9 mouse cellular contexts compared by ENCODE assay signal in genomic region chr2:93975526-93976435, GRCm38 (mm10). TPM values are rescaled to one million over a fixed set of nuclear protein-coding genes. Genes with fewer than 3 reads are reported as not detected.
DNase-seq lines count a peak whose midpoint lies in the region; ATAC-seq and TF ChIP-seq lines count a peak whose summit lies in the region.
"Had no signal": no experiment of that assay in that cellular context is flagged by ENCODE, and none has a peak within 500 bp of the region (broad histone marks: within the 10 kb centered on the region; RNA-seq: fewer than 3 reads in every experiment).

No protein-coding gene starts in this region.

- peak overlapping the region; percentile 15; the same call in 1 of the 2 replicates for H3K27ac ChIP-seq in kidney, postnatal 0 days
- H3K27ac ChIP-seq in intestine, embryonic 14.5 days (ENCODE audit: low read depth): peak overlapping the region; percentile 75
- peak overlapping the region; percentile 78 for H3K27ac ChIP-seq in neural tube, embryonic 13.5 days (replicated peaks)
- H3K27ac ChIP-seq: macrophage had no signal

- H3K4me1 ChIP-seq in kidney, postnatal 0 days (replicated peaks; ENCODE audit: insufficient read depth, low read length): peaks cover 11% of the 10 kb centered on the region
- peaks cover 35% of the 10 kb centered on the region for H3K4me1 ChIP-seq in intestine, embryonic 14.5 days (replicated peaks; ENCODE audit: control insufficient read depth, insufficient read depth, low read length)
- peaks cover 37% of the 10 kb centered on the region for H3K4me1 ChIP-seq in neural tube, embryonic 13.5 days (replicated peaks)

- 0 out of 2 replicates have a peak, but pooled peaks cover 9% of the 10 kb centered on the region for H3K36me3 ChIP-seq in kidney, postnatal 0 days (ENCODE audit: insufficient read depth, low read length)
- H3K36me3 ChIP-seq in intestine, embryonic 14.5 days (ENCODE audit: control insufficient read depth, insufficient read depth, low read length): peaks cover 6% of the 10 kb centered on the region
- H3K36me3 ChIP-seq in neural tube, embryonic 13.5 days: peaks cover 21% of the 10 kb centered on the region

- no peaks in the 10 kb centered on the region; the same call in 1 of the 2 replicates for H3K27me3 ChIP-seq in kidney, postnatal 0 days (ENCODE audit: insufficient read depth, low read length)
- no peaks in the 10 kb centered on the region for H3K27me3 ChIP-seq in intestine, embryonic 14.5 days (replicated peaks; ENCODE audit: control insufficient read depth, insufficient read depth, low read length)
- H3K27me3 ChIP-seq in neural tube, embryonic 13.5 days: no peaks in the 10 kb centered on the region

- DNase-seq in kidney, postnatal 0 days (ENCODE audit: low spot score): no peak
- DNase-seq in kidney, postnatal 14 days: no peak
- DNase-seq in embryo, embryonic 10.5 days (ENCODE audit: low spot score): peak; percentile 64
- DNase-seq in intestine, embryonic 14.5 days (ENCODE audit: low spot score): peak; percentile 61
- DNase-seq in cerebellum, adult 8-10 months: no peak
- no peak for DNase-seq in right cerebral cortex, postnatal 36 days (ENCODE audit: low spot score in 2 of 2)
- DNase-seq in kidney, adult 8-10 months: no peak

- peak overlapping the region; percentile 26; the same call in 1 of the 2 replicates for H3K4me3 ChIP-seq in kidney, postnatal 0 days (replicated peaks; ENCODE audit: low read depth, low read length)
- H3K4me3 ChIP-seq in intestine, embryonic 14.5 days (ENCODE audit: low read depth, low read length): peak overlapping the region; percentile 37
- peak overlapping the region; percentile 38 for H3K4me3 ChIP-seq in neural tube, embryonic 13.5 days

- peak overlapping the region; percentile 52; the same call in 1 of the 2 replicates for H3K9ac ChIP-seq in kidney, postnatal 0 days (ENCODE audit: low read depth, low read length)
- H3K9ac ChIP-seq in intestine, embryonic 14.5 days (ENCODE audit: low read length): peak overlapping the region; percentile 47
- peak overlapping the region; percentile 70 for H3K9ac ChIP-seq in neural tube, embryonic 13.5 days

- 26% methylated on average over 21 of the region's 21 CpGs for whole genome bisulfite sequencing in kidney, postnatal 0 days
- WGBS in intestine, embryonic 14.5 days: 23% methylated on average over 21 of the region's 21 CpGs
- WGBS in neural tube, embryonic 13.5 days: 23% methylated on average over 21 of the region's 21 CpGs

- H3K9me3 ChIP-seq in kidney, postnatal 0 days (replicated peaks; ENCODE audit: low read length): no peaks in the 10 kb centered on the region
- no peaks in the 10 kb centered on the region for H3K9me3 ChIP-seq in intestine, embryonic 14.5 days (ENCODE audit: control insufficient read depth, low read length)
- no peaks in the 10 kb centered on the region for H3K9me3 ChIP-seq in neural tube, embryonic 13.5 days

- TF ChIP-seq CTCF in kidney, postnatal 0 days (IDR thresholded peaks at IDR 0.05; ENCODE audit: low read depth): no peak

- peak; percentile 29; the same call in 1 of the 2 replicates for ATAC-seq in kidney, postnatal 0 days (replicated peaks; ENCODE audit: low FRiP score, low read depth)
- ATAC-seq in intestine, embryonic 14.5 days (replicated peaks; ENCODE audit: low FRiP score, low TSS enrichment, low read depth): peak; percentile 16; the same call in 1 of the 2 replicates
- ATAC-seq in neural tube, embryonic 13.5 days (ENCODE audit: low read depth): peak; percentile 28; the same call in 1 of the 2 replicates

- peak overlapping the region; percentile 74 for H3K4me2 ChIP-seq in kidney, postnatal 0 days (ENCODE audit: low read length)
- H3K4me2 ChIP-seq in intestine, embryonic 14.5 days (ENCODE audit: low read length): peak overlapping the region; percentile 75
- peak overlapping the region; percentile 75 for H3K4me2 ChIP-seq in neural tube, embryonic 13.5 days

RNA-seq across cellular contexts. Expression of gene Gm13889, which starts 18.8 kb away (rescaled TPM):
- 22.2 and 24.8 TPM in 2 replicates for polyA plus RNA-seq in kidney, postnatal 0 days (2015; fragmentation: Nextera tagmentation; extraction: Ambion mirVana)
- 21.9 and 24.5 TPM in 2 replicates for polyA plus RNA-seq in intestine, embryonic 14.5 days (2014; fragmentation: Nextera tagmentation; extraction: Ambion mirVana)
- 10.7 and 11.0 TPM in 2 replicates for polyA plus RNA-seq in neural tube, embryonic 13.5 days (2015; fragmentation: Nextera tagmentation; extraction: Ambion mirVana)
- polyA plus RNA-seq: macrophage had no signal

RNA-seq across cellular contexts. Expression of gene Gm27027, which starts 20.4 kb away (rescaled TPM):
- polyA plus RNA-seq in kidney, postnatal 0 days (2015; fragmentation: Nextera tagmentation; extraction: Ambion mirVana): not detected in 2 replicates
- polyA plus RNA-seq in intestine, embryonic 14.5 days (2014; fragmentation: Nextera tagmentation; extraction: Ambion mirVana): not detected in 2 replicates
- polyA plus RNA-seq in neural tube, embryonic 13.5 days (2015; fragmentation: Nextera tagmentation; extraction: Ambion mirVana): not detected in 2 replicates
- polyA plus RNA-seq: macrophage had no signal

RNA-seq across cellular contexts. Expression of gene Alkbh3, which starts 34.8 kb away (rescaled TPM):
- polyA plus RNA-seq in kidney, postnatal 0 days (2015; fragmentation: Nextera tagmentation; extraction: Ambion mirVana): 74.9 and 75.0 TPM in 2 replicates
- polyA plus RNA-seq in intestine, embryonic 14.5 days (2014; fragmentation: Nextera tagmentation; extraction: Ambion mirVana): 64.3 and 70.5 TPM in 2 replicates
- polyA plus RNA-seq in neural tube, embryonic 13.5 days (2015; fragmentation: Nextera tagmentation; extraction: Ambion mirVana): 43.4 and 43.8 TPM in 2 replicates

Comparison
In these comparisons a context has a peak if more than half of its experiments do, and no peak if none do; other contexts are left out.
1. DNase-seq: peak in embryo, embryonic 10.5 days (single experiment) and intestine, embryonic 14.5 days (single experiment); none in kidney, postnatal 0 days (single experiment), kidney, postnatal 14 days (single experiment), cerebellum, adult 8-10 months (single experiment), right cerebral cortex, postnatal 36 days (0 of 2) and kidney, adult 8-10 months (0 of 2).
2. H3K27ac ChIP-seq: peak in every context shown above with its lines; median percentile 78 in neural tube, embryonic 13.5 days; 75 in intestine, embryonic 14.5 days; 15 in kidney, postnatal 0 days.
3. Peak in every context shown above with its lines, with median percentiles within 50 percentile points of each other: ATAC-seq, H3K4me2 ChIP-seq, H3K4me3 ChIP-seq and H3K9ac ChIP-seq.